Mouse (Mus musculus) thymus, adult 2 months (tissue): ENCODE measurements around the gene Pdha1. TPM values are rescaled to one million over a fixed set of nuclear protein-coding genes. Genes with fewer than 3 reads are reported as not detected.
A peak's percentile ranks its signal among the peaks of the same experiment; 100 is the strongest.

Source experiments
- DNase-seq: peaks from one replicate; pipeline ENCODE4 v3.0.0; 2021
- H3K27ac ChIP-seq: fragments of 200-500 bp; 2 replicates; pipeline ENCODE4 v1.5.1; 2012; ENCODE audit warnings: low read length, control low read depth; ENCODE audit not compliant: control insufficient read depth, insufficient read depth
- H3K27me3 ChIP-seq: fragments of 200-500 bp; 2 replicates; pipeline ENCODE4 v1.6.1; 2012; ENCODE audit warnings: mild to moderate bottlenecking, low read length, moderate library complexity, mixed read lengths; ENCODE audit not compliant: control insufficient read depth, insufficient read depth
- H3K36me3 ChIP-seq: fragments of 200-500 bp; 2 replicates; pipeline ENCODE4 v1.6.1; 2012; ENCODE audit warnings: mild to moderate bottlenecking, low read length, moderate library complexity; ENCODE audit not compliant: control insufficient read depth, insufficient read depth
- H3K4me1 ChIP-seq: fragments of 200-500 bp; replicated peaks from 2 replicates; pipeline ENCODE4 v1.6.1; 2012; ENCODE audit warnings: low read length; ENCODE audit not compliant: control insufficient read depth, insufficient read depth
- H3K4me3 ChIP-seq: fragments of 200-500 bp; 2 replicates; pipeline ENCODE4 v1.5.1; 2012; ENCODE audit warnings: mild to moderate bottlenecking, low read length, control low read depth, moderate library complexity; ENCODE audit not compliant: control insufficient read depth, insufficient read depth
- CTCF ChIP-seq: fragments of 200-500 bp; IDR thresholded peaks from 2 replicates; pipeline ENCODE4 v1.5.1; 2012; ENCODE audit warnings: mild to moderate bottlenecking, control low read depth, low read length, moderate library complexity, borderline replicate concordance; ENCODE audit not compliant: control insufficient read depth, poor library complexity, insufficient read depth; ENCODE audit errors: extremely low read depth
- POLR2A ChIP-seq: fragments of 200-500 bp; IDR thresholded peaks from 2 replicates; pipeline ENCODE4 v1.6.1; 2012; ENCODE audit warnings: mild to moderate bottlenecking, low read length, control low read depth, moderate library complexity; ENCODE audit not compliant: control insufficient read depth, poor library complexity, insufficient read depth; ENCODE audit errors: extremely low read depth
- WGBS: fragments of 180-500 bp; shearing (Covaris S2); methylation state at CpG from one replicate; pipeline ENCODE4 v1.1.7; 2018; 5-methylcytosine and 5-hydroxymethylcytosine counted together
- polyA plus RNA-seq: library from polyadenylated mRNA; depleted of rRNA; stranded (reverse); fragments of >200 nt; gene quantifications from 2 replicates; pipeline ENCODE4 v1.2.3, GENCODE M21; 2012; rRNA removed

Pdha1 gene
- polyA plus RNA-seq = 77.3 and 82.8 TPM in 2 replicates

DNA sequence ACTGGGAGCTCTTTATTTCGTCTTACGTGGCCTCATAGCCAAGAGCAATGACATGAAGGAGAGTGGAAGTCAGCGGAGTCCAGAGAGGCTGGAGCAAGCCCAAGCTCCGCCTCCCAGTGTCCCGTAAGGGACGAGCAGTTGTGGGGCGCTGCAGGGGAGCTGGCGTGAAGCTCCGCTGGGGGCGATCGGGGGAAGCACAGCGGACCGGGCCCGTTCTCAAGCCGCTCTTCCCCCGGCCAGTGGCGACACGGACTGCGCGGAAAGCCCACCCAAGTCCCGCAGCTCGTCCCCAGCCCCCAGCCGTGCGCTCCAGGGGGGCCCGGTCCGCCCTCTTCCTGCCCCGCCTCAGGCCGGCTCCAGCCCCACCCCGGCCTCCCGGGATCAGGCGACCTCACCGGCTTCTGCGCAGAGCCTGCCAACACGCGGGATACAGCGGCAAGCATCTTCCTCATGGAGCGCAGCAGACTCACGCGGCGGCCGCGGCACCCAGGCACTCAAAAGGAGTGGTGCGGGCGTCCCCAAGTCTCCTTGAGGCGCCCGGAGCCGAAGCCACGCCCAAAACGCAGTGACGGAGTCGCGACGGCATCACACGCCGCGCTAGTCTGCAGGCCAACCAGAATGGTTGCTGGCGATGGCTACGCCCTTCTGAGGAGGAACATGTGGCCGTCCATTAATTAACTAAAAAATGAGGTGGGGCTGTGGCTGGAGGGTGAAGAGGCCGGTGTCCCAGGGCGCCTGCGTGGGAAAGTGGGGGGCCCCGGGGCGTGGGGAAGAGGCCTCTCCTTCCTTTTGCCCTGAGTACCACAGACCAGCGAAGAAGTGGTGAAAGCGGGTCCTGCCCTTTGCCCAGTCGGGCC is at the start of gene Pdha1:
TSS of gene Pdha1 (minus strand) at position 553 of the 857 bp plus-strand sequence.
- H3K36me3 ChIP-seq = no peaks in the 10 kb centered on the region
- peak; percentile 76; the same call in 1 of the 2 replicates for TF ChIP-seq POLR2A
- no peak for TF ChIP-seq CTCF
- H3K27me3 ChIP-seq = no peaks in the 10 kb centered on the region
- peak within 1 kb of the TSS; percentile 82 for H3K27ac ChIP-seq
- 3% methylated on average over 67 of the region's 67 CpGs for WGBS
- peaks cover 5% of the 10 kb centered on the region; the same call in 1 of the 2 replicates for H3K4me1 ChIP-seq
- peak; percentile 78 for DNase-seq
- peak within 1 kb of the TSS; percentile 99 for H3K4me3 ChIP-seq

DNA sequence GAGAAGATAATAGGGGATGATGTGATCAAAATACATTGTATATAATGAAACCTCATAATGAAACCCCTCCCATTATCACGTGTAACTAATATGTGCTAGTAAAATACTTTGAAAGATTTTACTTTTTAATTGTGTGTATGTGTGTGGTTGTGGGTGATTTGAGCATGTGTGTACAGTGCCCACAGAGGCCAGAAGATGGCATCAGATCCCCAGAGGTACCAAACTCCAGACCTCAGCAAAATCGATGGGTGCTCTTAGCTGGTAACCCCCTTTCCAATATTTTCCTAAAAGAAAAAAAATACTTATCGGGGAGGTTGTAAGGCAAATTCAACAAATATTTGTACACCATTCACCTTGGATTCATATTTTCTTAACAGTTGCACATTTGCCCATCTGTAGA is 40.8 kb upstream of the Pdha1 start:
- Histone ChIP-seq H3K36me3 (no peaks in the 10 kb centered on the region), H3K4me3 (no peak overlapping the region), H3K27ac (no peak overlapping the region), H3K4me1 (no peaks in the 10 kb centered on the region), H3K27me3 (no peaks in the 10 kb centered on the region)
- TF ChIP-seq POLR2A (no peak), CTCF (no peak)
- 86% methylated on average over 3 of the region's 3 CpGs for WGBS
- DNase-seq = no peak

DNA sequence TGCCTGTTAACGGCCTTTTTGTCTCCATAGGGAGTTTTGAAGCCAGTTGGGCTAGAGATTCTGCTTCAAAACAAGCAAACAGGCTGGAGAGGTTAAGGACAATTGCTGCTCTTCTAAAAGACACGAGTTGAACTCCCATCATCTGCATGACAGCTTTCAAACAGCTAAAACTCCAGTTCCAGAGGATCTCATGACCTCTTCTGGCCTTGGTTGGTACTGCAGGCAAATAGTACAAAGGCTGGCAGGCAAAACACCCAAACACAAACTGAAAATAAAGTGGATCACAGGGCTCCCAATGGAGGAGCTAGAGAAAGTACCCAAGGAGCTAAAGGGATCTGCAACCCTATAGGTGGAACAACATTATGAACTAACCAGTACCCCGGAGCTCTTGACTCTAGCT is 31.9 kb upstream of the Pdha1 start:
- TF ChIP-seq POLR2A = no peak
- no peaks in the 10 kb centered on the region for H3K4me1 ChIP-seq
- no peak overlapping the region for H3K4me3 ChIP-seq
- peak; percentile 56 for DNase-seq
- H3K36me3 ChIP-seq = no peaks in the 10 kb centered on the region
- no peak overlapping the region for H3K27ac ChIP-seq
- no peaks in the 10 kb centered on the region for H3K27me3 ChIP-seq
- 23% methylated on average over 3 of the region's 3 CpGs for WGBS

DNA sequence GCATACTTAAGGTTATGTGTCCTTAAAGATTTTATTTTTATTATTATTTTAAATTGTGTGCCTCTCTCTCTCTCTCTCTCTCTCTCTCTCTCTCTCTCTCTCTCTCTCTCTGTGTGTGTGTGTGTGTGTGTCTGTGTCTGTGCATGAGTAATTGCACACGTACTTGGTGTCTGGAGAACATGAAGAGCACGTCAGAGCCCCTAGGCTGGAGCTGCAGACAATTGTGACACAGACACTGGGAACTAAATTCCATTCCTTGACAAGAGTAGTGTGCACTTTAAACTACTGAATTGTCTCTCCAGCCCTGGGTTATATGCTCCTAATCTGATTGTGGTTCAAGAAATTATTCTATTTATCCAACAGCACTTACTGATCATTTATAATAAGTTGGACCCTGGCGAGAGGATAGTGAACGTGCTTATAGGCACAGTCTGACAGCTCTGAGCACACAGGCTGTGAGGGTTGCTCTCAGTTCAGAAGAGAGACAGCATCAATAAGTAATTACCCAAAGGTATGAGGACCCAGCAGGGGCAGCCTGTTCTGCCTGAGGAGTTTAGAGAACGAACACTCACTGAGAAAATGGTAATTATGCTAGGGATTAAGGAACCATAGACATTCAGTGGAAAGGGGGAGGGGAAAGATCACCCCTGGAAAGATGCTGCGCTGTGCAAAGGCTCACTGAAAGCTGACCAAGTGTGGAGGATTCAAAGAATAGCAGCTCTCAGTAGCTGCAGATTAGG is 28.2 kb upstream of the Pdha1 start:
- no peak for DNase-seq

DNA sequence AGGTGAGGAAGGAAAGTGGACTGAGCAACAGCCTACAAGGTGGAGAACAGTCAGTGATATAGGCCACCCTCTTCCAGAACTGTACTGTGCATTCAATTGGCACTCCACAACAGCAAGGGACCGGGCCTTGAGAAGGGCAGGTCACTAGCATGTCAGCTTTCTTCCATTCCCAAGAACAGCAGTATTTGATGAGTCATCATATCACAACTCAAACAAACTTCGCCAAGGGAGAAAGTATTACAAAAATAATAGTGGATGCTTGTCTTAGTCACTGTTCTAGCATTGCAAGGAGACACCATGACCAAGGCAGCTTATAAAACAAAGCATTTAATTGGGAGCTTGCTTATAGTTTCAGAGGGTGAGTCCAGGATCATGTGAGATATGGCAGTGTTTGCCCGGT is 26.0 kb upstream of the Pdha1 start:
- Histone ChIP-seq H3K4me3 (no peak overlapping the region), H3K27me3 (no peaks in the 10 kb centered on the region), H3K4me1 (no peaks in the 10 kb centered on the region), H3K27ac (no peak overlapping the region), H3K36me3 (no peaks in the 10 kb centered on the region)
- DNase-seq = no peak
- TF ChIP-seq POLR2A (no peak), CTCF (no peak)
- WGBS = 91% methylated on average over 3 of the region's 3 CpGs

More for the DNA sequence above, 28.2 kb upstream of the Pdha1 start:
- 86% methylated on average over 6 of the region's 6 CpGs for WGBS
- Histone ChIP-seq H3K27ac (no peak overlapping the region), H3K4me3 (no peak overlapping the region), H3K4me1 (no peaks in the 10 kb centered on the region), H3K27me3 (no peaks in the 10 kb centered on the region), H3K36me3 (no peaks in the 10 kb centered on the region)
- no peak for TF ChIP-seq CTCF
- no peak for TF ChIP-seq POLR2A

DNA sequence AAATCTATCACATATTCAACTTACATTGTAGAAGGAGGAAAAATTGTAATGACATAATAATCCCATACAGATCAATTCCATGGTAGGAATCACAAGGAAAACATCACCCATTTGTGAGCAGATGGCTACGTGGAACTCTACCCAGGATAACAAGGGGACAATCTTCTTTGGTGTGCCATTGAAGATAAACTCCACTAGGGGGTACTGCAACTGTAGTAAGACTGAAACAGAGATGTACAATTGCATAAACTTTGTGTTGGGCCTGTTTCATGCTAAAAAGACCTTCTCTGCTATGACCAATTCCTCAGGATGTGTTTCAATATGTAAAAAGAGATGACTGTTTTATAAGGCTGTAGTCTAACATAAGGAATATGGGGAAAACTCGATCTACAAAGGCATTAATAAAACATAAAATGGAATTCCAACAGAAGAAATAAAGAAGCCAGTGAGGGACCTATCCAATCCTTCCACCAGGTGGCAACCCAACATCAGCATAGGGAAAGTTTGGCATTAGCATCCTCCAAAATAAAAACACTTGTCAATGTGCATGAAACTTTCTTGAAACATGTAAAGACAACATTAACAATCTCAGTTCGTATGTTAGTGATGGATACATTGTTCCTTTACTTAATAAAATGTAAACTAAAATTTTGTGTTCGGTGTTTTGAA is 15.1 kb upstream of the Pdha1 start:
- Histone ChIP-seq H3K36me3 (no peaks in the 10 kb centered on the region), H3K4me3 (no peak overlapping the region), H3K4me1 (no peaks in the 10 kb centered on the region), H3K27me3 (no peaks in the 10 kb centered on the region), H3K27ac (no peak overlapping the region)
- no peak for DNase-seq
- TF ChIP-seq CTCF (no peak), POLR2A (no peak)
- 68% methylated on average over 4 of the region's 4 CpGs for WGBS
